8 mouse cellular contexts compared by ENCODE assay signal in the genomic region with DNA sequence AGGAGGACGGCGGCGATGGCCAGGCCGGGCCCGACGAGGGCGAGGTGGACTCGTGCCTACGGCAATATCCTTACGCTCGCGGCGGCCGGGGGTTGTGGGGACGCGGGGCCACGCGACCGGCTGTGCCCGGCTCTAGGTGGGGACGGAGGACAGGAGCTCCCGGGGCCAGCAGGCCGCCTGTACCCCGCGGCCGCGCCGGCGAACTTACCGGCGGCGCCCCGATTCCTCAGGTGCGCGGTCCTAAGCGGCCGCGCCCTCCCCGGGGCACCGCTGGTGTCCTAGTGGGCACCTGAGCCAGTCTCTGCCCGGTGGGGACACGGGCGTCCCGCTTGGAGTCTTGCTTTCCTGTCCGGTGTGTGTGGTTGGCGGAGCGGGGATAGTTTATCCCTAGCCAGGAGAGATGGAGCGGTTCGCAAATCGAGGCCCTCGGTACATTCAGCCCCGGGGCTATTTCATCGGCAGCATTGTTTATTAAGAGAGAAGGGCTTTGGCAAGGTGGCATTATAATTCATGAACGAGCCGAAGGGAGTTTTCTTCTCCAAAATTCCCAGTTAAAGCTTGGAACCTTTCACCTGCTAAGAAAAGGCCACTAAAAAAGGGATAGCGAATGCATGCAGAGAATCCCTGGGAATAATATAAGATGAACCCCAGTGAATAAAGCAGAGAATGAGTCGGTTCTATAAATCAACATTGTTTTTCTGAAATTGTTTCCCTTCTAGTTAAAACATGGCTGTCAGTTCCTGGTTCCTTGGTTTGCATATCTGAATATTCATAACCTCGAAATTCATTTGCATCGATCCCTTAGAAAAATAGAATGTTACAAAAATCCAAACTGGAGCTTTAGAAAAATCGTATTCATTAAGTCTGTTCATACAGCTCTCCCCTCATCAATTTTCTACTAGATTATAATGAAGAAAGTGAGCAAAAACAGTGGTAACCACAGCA. TPM values are rescaled to one million over a fixed set of nuclear protein-coding genes. Genes with fewer than 3 reads are reported as not detected.
A peak's percentile ranks its signal among the peaks of the same experiment; 100 is the strongest.
DNase-seq lines count a peak whose midpoint lies in the region; ATAC-seq and TF ChIP-seq lines count a peak whose summit lies in the region.

No protein-coding gene starts in this region.

- peaks cover 2% of the 10 kb centered on the region for H3K36me3 ChIP-seq in kidney, adult 2 months (ENCODE audit: control insufficient read depth, insufficient read depth, low read length)
- peaks cover 10% of the 10 kb centered on the region for H3K36me3 ChIP-seq in ES-E14 (ENCODE audit: control insufficient read depth, insufficient read depth, low read length, poor library complexity, severe bottlenecking)
- no peaks in the 10 kb centered on the region for H3K36me3 ChIP-seq in hindbrain, embryonic 11.5 days (ENCODE audit: control insufficient read depth, insufficient read depth, low read length)
- H3K36me3 ChIP-seq in liver, embryonic 12.5 days: peaks cover 33% of the 10 kb centered on the region

- peak overlapping the region; percentile 75 for H3K4me2 ChIP-seq in hindbrain, embryonic 11.5 days (replicated peaks; ENCODE audit: low read depth, low read length)
- peak overlapping the region; percentile 95 for H3K4me2 ChIP-seq in liver, embryonic 12.5 days

- no peaks in the 10 kb centered on the region for H3K27me3 ChIP-seq in kidney, adult 2 months (replicated peaks; ENCODE audit: control insufficient read depth, insufficient read depth, low read length)
- H3K27me3 ChIP-seq in hindbrain, embryonic 11.5 days (ENCODE audit: control insufficient read depth, insufficient read depth, low read length): no peaks in the 10 kb centered on the region; the same call in none of the 2 replicates
- H3K27me3 ChIP-seq in liver, embryonic 12.5 days (replicated peaks): peaks cover 27% of the 10 kb centered on the region

- peaks cover 3% of the 10 kb centered on the region; the same call in 1 of the 2 replicates for H3K4me1 ChIP-seq in kidney, adult 2 months (ENCODE audit: control insufficient read depth, insufficient read depth, low read length)
- H3K4me1 ChIP-seq in ES-E14 (ENCODE audit: control insufficient read depth in 2 of 2, insufficient read depth in 2 of 2, low read length in 2 of 2, poor library complexity in 1 of 2): peaks cover 0 to 2% of the 10 kb centered on the region in 2 experiments; a peak in 1 of 4 replicates
- H3K4me1 ChIP-seq in cortical plate, adult 2 months (ENCODE audit: control insufficient read depth, insufficient read depth, low read length): peaks cover 5% of the 10 kb centered on the region
- no peaks in the 10 kb centered on the region for H3K4me1 ChIP-seq in hindbrain, embryonic 11.5 days (replicated peaks; ENCODE audit: control insufficient read depth, insufficient read depth, low read length)
- H3K4me1 ChIP-seq in liver, embryonic 12.5 days: peaks cover 11% of the 10 kb centered on the region

- peak overlapping the region; percentile 75 for H3K9ac ChIP-seq in ES-E14 (ENCODE audit: insufficient read depth, low read depth, low read length, poor library complexity, severe bottlenecking)
- peak overlapping the region; percentile 89 for H3K9ac ChIP-seq in hindbrain, embryonic 11.5 days (ENCODE audit: low read depth, low read length)
- peak overlapping the region; percentile 93 for H3K9ac ChIP-seq in liver, embryonic 12.5 days

- under 1% methylated on average over 60 of the region's 60 CpGs for WGBS in kidney, adult 2 months
- 1% methylated on average over 60 of the region's 60 CpGs for WGBS in hindbrain, embryonic 11.5 days
- WGBS in liver, embryonic 12.5 days (ENCODE audit: insufficient replicate concordance): 1% methylated on average over 60 of the region's 60 CpGs

- no peak for TF ChIP-seq POLR2A in kidney, adult 2 months (IDR thresholded peaks at IDR 0.05; ENCODE audit: low read depth, low read length)
- TF ChIP-seq POLR2A in cortical plate, adult 2 months (IDR thresholded peaks at IDR 0.05; ENCODE audit: extremely low read depth, insufficient read depth, low read length): no peak

- H3K27ac ChIP-seq in kidney, adult 2 months (ENCODE audit: insufficient read depth, low read depth, low read length): peak overlapping the region; percentile 80
- H3K27ac ChIP-seq in ES-E14 (ENCODE audit: insufficient read depth, low read depth, low read length, poor library complexity, severe bottlenecking): no peak overlapping the region
- H3K27ac ChIP-seq in cortical plate, adult 2 months (ENCODE audit: insufficient read depth, low read length): peak overlapping the region; percentile 92
- H3K27ac ChIP-seq in hindbrain, embryonic 11.5 days (ENCODE audit: low read depth, low read length): peak overlapping the region; percentile 82
- peak overlapping the region; percentile 83 for H3K27ac ChIP-seq in liver, embryonic 12.5 days

- ATAC-seq in hindbrain, embryonic 11.5 days (ENCODE audit: low FRiP score): peak; percentile 80
- ATAC-seq in liver, embryonic 12.5 days: peak; percentile 74

- peak; percentile 31 for DNase-seq in kidney, adult 2 months
- no peak for DNase-seq in kidney, postnatal 14 days
- DNase-seq in ES-E14 (ENCODE audit: low read depth, low spot score): no peak
- DNase-seq in hindbrain, embryonic 11.5 days (ENCODE audit: low spot score): peak; percentile 62
- peak; percentile 48 for DNase-seq in retina, postnatal 1 day
- no peak for DNase-seq in spleen, postnatal 14 days (ENCODE audit: low spot score in 2 of 2)

- peak overlapping the region; percentile 90 for H3K4me3 ChIP-seq in kidney, adult 2 months (ENCODE audit: insufficient read depth, low read depth, low read length)
- peak overlapping the region; percentile 81 to 91 for H3K4me3 ChIP-seq in ES-E14 (ENCODE audit: insufficient read depth in 1 of 2, low read depth in 1 of 2, low read length in 2 of 2, poor library complexity in 1 of 2, severe bottlenecking in 1 of 2)
- H3K4me3 ChIP-seq in cortical plate, adult 2 months (ENCODE audit: insufficient read depth, low read length): peak overlapping the region; percentile 94
- peak overlapping the region; percentile 99 for H3K4me3 ChIP-seq in hindbrain, embryonic 11.5 days (ENCODE audit: low read depth, low read length)
- peak overlapping the region; percentile 79 for H3K4me3 ChIP-seq in liver, embryonic 12.5 days

- no peak for TF ChIP-seq CTCF in kidney, adult 2 months (conservative IDR thresholded peaks at IDR 0.05; ENCODE audit: insufficient read depth, insufficient read length, low read depth, low read length)
- no peak for TF ChIP-seq CTCF in cortical plate, adult 2 months (IDR thresholded peaks at IDR 0.05; ENCODE audit: extremely low read depth, insufficient read depth, low read length)

- no peaks in the 10 kb centered on the region for H3K9me3 ChIP-seq in ES-E14 (ENCODE audit: control insufficient read depth, insufficient read depth, low read depth, low read length)
- H3K9me3 ChIP-seq in hindbrain, embryonic 11.5 days (ENCODE audit: control insufficient read depth, low read length): no peaks in the 10 kb centered on the region
- H3K9me3 ChIP-seq in liver, embryonic 12.5 days (replicated peaks): no peaks in the 10 kb centered on the region

- in situ Hi-C loops in ES-E14 (cut with MboI; ENCODE audit: low sequenced_read_pairs in 2 of 2, unreplicated experiment in 2 of 2): no loop called here

TF ChIP-seq in ES-E14, 5 proteins besides CTCF, POLR2A, EP300 and RAD21:
- TF ChIP-seq HCFC1 (IDR thresholded peaks at IDR 0.05; ENCODE audit: borderline replicate concordance, insufficient read depth, low read length) (no peak), ZNF384 (IDR thresholded peaks at IDR 0.05; ENCODE audit: low read depth, low read length) (no peak), ZC3H11A (IDR thresholded peaks at IDR 0.05; ENCODE audit: borderline replicate concordance, low read depth, low read length) (no peak), MAFK (IDR thresholded peaks at IDR 0.05; ENCODE audit: insufficient read depth, low read depth, low read length) (no peak), CHD2 (IDR thresholded peaks at IDR 0.05; ENCODE audit: low read depth, low read length) (no peak)

RNA-seq across cellular contexts. Expression of a gene that starts 0.7 kb away (rescaled TPM):
- polyA plus RNA-seq in kidney, adult 2 months (2012; rRNA removed): 67.4 and 67.5 TPM in 2 replicates
- 61.0 and 95.0 TPM in 2 replicates for total RNA-seq in ES-E14 (2012; rRNA removed)
- polyA plus RNA-seq in cortical plate, adult 2 months (2012; rRNA removed): 103 and 111 TPM in 2 replicates
- 339 and 340 TPM in 2 replicates for polyA plus RNA-seq in hindbrain, embryonic 11.5 days (2014; fragmentation: Nextera tagmentation; extraction: Ambion mirVana)
- polyA plus RNA-seq in liver, embryonic 12.5 days (2016; fragmentation: Nextera tagmentation; extraction: Ambion mirVana): 188 and 197 TPM in 2 replicates

RNA-seq across cellular contexts. Expression of a gene that starts 0.9 kb away (rescaled TPM):
- 68.4 and 73.2 TPM in 2 replicates for polyA plus RNA-seq in kidney, adult 2 months (2012; rRNA removed)
- 1.2 and 1.3 TPM in 2 replicates for total RNA-seq in ES-E14 (2012; rRNA removed)
- polyA plus RNA-seq in cortical plate, adult 2 months (2012; rRNA removed): 55.6 and 57.7 TPM in 2 replicates
- polyA plus RNA-seq in hindbrain, embryonic 11.5 days (2014; fragmentation: Nextera tagmentation; extraction: Ambion mirVana): 26.6 and 27.5 TPM in 2 replicates
- 12.5 and 15.6 TPM in 2 replicates for polyA plus RNA-seq in liver, embryonic 12.5 days (2016; fragmentation: Nextera tagmentation; extraction: Ambion mirVana)

RNA-seq across cellular contexts. Expression of a gene that starts 16.7 kb away (rescaled TPM):
- polyA plus RNA-seq in kidney, adult 2 months (2012; rRNA removed): not detected in 2 replicates
- total RNA-seq in ES-E14 (2012; rRNA removed): not detected in 2 replicates
- not detected in 2 replicates for polyA plus RNA-seq in cortical plate, adult 2 months (2012; rRNA removed)
- polyA plus RNA-seq in hindbrain, embryonic 11.5 days (2014; fragmentation: Nextera tagmentation; extraction: Ambion mirVana): not detected in 2 replicates
- not detected in 2 replicates for polyA plus RNA-seq in liver, embryonic 12.5 days (2016; fragmentation: Nextera tagmentation; extraction: Ambion mirVana)

RNA-seq across cellular contexts. Expression of a gene that starts 32.9 kb away (rescaled TPM):
- 2.6 and 4.2 TPM in 2 replicates for polyA plus RNA-seq in kidney, adult 2 months (2012; rRNA removed)
- total RNA-seq in ES-E14 (2012; rRNA removed): 2.7 and 5.4 TPM in 2 replicates
- 4.8 and 5.4 TPM in 2 replicates for polyA plus RNA-seq in cortical plate, adult 2 months (2012; rRNA removed)
- 3.4 and 5.0 TPM in 2 replicates for polyA plus RNA-seq in hindbrain, embryonic 11.5 days (2014; fragmentation: Nextera tagmentation; extraction: Ambion mirVana)
- 9.5 and 11.1 TPM in 2 replicates for polyA plus RNA-seq in liver, embryonic 12.5 days (2016; fragmentation: Nextera tagmentation; extraction: Ambion mirVana)

Comparison
In these comparisons a context has a peak if more than half of its experiments do, and no peak if none do; other contexts are left out.
1. DNase-seq: peak in kidney, adult 2 months (single experiment), hindbrain, embryonic 11.5 days (single experiment) and retina, postnatal 1 day (single experiment); none in kidney, postnatal 14 days (single experiment), ES-E14 (single experiment) and spleen, postnatal 14 days (0 of 2).
2. Peak in every context shown above with its lines, with median percentiles within 50 percentile points of each other: H3K4me3 ChIP-seq and H3K9ac ChIP-seq.